Mouse (Mus musculus): ENCODE data around the gene Fgfr2. TPM values are rescaled to one million over a fixed set of nuclear protein-coding genes. Genes with fewer than 3 reads are reported as not detected.

Gene Fgfr2
- polyA plus RNA-seq, 1 experiment from 2014 or later: 104 TPM

- ATAC-seq (ENCODE audit: insufficient read depth, low FRiP score, low read depth): no peak
- H3K36me3 ChIP-seq: no peaks in the 10 kb centered on the region
Observed at GRCm38 (mm10) chr7:130213156-130213555, 2910.0 kb downstream of the Fgfr2 start.

GRCm38 (mm10) chr7:130211411-130211810, 2911.7 kb downstream of the Fgfr2 start:
- no peak overlapping the region for H3K27ac ChIP-seq
- WGBS: 80% methylated on average over 5 of the region's 5 CpGs
- peaks cover 30% of the 10 kb centered on the region; the same call in 1 of the 2 replicates for H3K4me1 ChIP-seq
- H3K4me2 ChIP-seq: no peak overlapping the region
- H3K27me3 ChIP-seq (replicated peaks): no peaks in the 10 kb centered on the region
- no peaks in the 10 kb centered on the region for H3K9me3 ChIP-seq
- ATAC-seq (ENCODE audit: insufficient read depth, low FRiP score, low read depth): no peak
- no peak overlapping the region for H3K9ac ChIP-seq
- no peak overlapping the region for H3K4me3 ChIP-seq (replicated peaks)
- H3K36me3 ChIP-seq: no peaks in the 10 kb centered on the region

More at GRCm38 (mm10) chr7:130213156-130213555, 2910.0 kb downstream of the Fgfr2 start:
- no peak overlapping the region for H3K27ac ChIP-seq
- no peak overlapping the region for H3K4me3 ChIP-seq (replicated peaks)
- no peaks in the 10 kb centered on the region for H3K27me3 ChIP-seq (replicated peaks)
- no peaks in the 10 kb centered on the region for H3K9me3 ChIP-seq
- no peak overlapping the region for H3K4me2 ChIP-seq
- 84% methylated on average over 5 of the region's 5 CpGs for WGBS
- peaks cover 17% of the 10 kb centered on the region; the same call in 1 of the 2 replicates for H3K4me1 ChIP-seq
- H3K9ac ChIP-seq: no peak overlapping the region

- H3K4me2 ChIP-seq: no peak overlapping the region
- no peak overlapping the region for H3K27ac ChIP-seq
- 80% methylated on average over 4 of the region's 4 CpGs for WGBS
Observed at GRCm38 (mm10) chr7:130208601-130209000, 2914.5 kb downstream of the Fgfr2 start.

GRCm38 (mm10) chr7:130206181-130206582, 2917.0 kb downstream of the Fgfr2 start:
- H3K27ac ChIP-seq: peak overlapping the region; percentile 55; the same call in 1 of the 2 replicates
- peaks cover 22% of the 10 kb centered on the region; the same call in 1 of the 2 replicates for H3K4me1 ChIP-seq
- H3K27me3 ChIP-seq (replicated peaks): no peaks in the 10 kb centered on the region
- H3K9me3 ChIP-seq: no peaks in the 10 kb centered on the region
- H3K9ac ChIP-seq: no peak overlapping the region
- WGBS: 23% methylated on average over 6 of the region's 6 CpGs
- no peak overlapping the region for H3K4me2 ChIP-seq
- ATAC-seq (ENCODE audit: insufficient read depth, low FRiP score, low read depth): no peak
- no peaks in the 10 kb centered on the region for H3K36me3 ChIP-seq
- H3K4me3 ChIP-seq (replicated peaks): no peak overlapping the region

More at GRCm38 (mm10) chr7:130208601-130209000, 2914.5 kb downstream of the Fgfr2 start:
- Histone ChIP-seq H3K36me3 (no peaks in the 10 kb centered on the region), H3K9me3 (no peaks in the 10 kb centered on the region), H3K4me3 (replicated peaks) (no peak overlapping the region), H3K9ac (no peak overlapping the region), H3K4me1 (peaks cover 22% of the 10 kb centered on the region; the same call in 1 of the 2 replicates), H3K27me3 (replicated peaks) (no peaks in the 10 kb centered on the region)
- ATAC-seq (ENCODE audit: insufficient read depth, low FRiP score, low read depth): no peak

- H3K4me2 ChIP-seq: no peak overlapping the region
- no peak overlapping the region for H3K4me3 ChIP-seq (replicated peaks)
- no peaks in the 10 kb centered on the region for H3K27me3 ChIP-seq (replicated peaks)
- peak overlapping the region; percentile 55; the same call in 1 of the 2 replicates for H3K27ac ChIP-seq
- ATAC-seq (ENCODE audit: insufficient read depth, low FRiP score, low read depth): no peak
- 0 out of 2 replicates have a peak, but pooled peaks cover 4% of the 10 kb centered on the region for H3K36me3 ChIP-seq
- WGBS: 74% methylated on average over 7 of the region's 7 CpGs
- H3K9me3 ChIP-seq: no peaks in the 10 kb centered on the region
- peaks cover 21% of the 10 kb centered on the region; the same call in 1 of the 2 replicates for H3K4me1 ChIP-seq
- H3K9ac ChIP-seq: no peak overlapping the region
Observed at GRCm38 (mm10) chr7:130205140-130205539, 2918.0 kb downstream of the Fgfr2 start.

GRCm38 (mm10) chr7:130201020-130201419, 2922.1 kb downstream of the Fgfr2 start:
- WGBS: 76% methylated on average over 8 of the region's 8 CpGs
- H3K36me3 ChIP-seq: 0 out of 2 replicates have a peak, but pooled peaks cover 7% of the 10 kb centered on the region
- no peak overlapping the region for H3K9ac ChIP-seq
- ATAC-seq (ENCODE audit: insufficient read depth, low FRiP score, low read depth): no peak
- no peak overlapping the region for H3K4me2 ChIP-seq
- H3K9me3 ChIP-seq: no peaks in the 10 kb centered on the region
- no peak overlapping the region for H3K4me3 ChIP-seq (replicated peaks)
- H3K4me1 ChIP-seq: peaks cover 5% of the 10 kb centered on the region; the same call in 1 of the 2 replicates
- H3K27me3 ChIP-seq (replicated peaks): no peaks in the 10 kb centered on the region
- no peak overlapping the region for H3K27ac ChIP-seq

GRCm38 (mm10) chr7:130199951-130200350, 2923.2 kb downstream of the Fgfr2 start:
- 85% methylated on average over 9 of the region's 9 CpGs for WGBS
- Histone ChIP-seq H3K27ac (no peak overlapping the region), H3K9ac (no peak overlapping the region), H3K27me3 (replicated peaks) (no peaks in the 10 kb centered on the region), H3K4me1 (peaks cover 5% of the 10 kb centered on the region; the same call in 1 of the 2 replicates), H3K9me3 (no peaks in the 10 kb centered on the region), H3K4me3 (replicated peaks) (no peak overlapping the region), H3K4me2 (no peak overlapping the region), H3K36me3 (0 out of 2 replicates have a peak, but pooled peaks cover 7% of the 10 kb centered on the region)
- ATAC-seq (ENCODE audit: insufficient read depth, low FRiP score, low read depth): no peak

- Histone ChIP-seq H3K27me3 (replicated peaks) (no peaks in the 10 kb centered on the region), H3K4me1 (peaks cover 5% of the 10 kb centered on the region; the same call in 1 of the 2 replicates), H3K4me3 (replicated peaks) (no peak overlapping the region), H3K4me2 (no peak overlapping the region), H3K9ac (no peak overlapping the region), H3K36me3 (0 out of 2 replicates have a peak, but pooled peaks cover 7% of the 10 kb centered on the region), H3K27ac (no peak overlapping the region), H3K9me3 (no peaks in the 10 kb centered on the region)
- 63% methylated on average over 5 of the region's 5 CpGs for WGBS
- ATAC-seq (ENCODE audit: insufficient read depth, low FRiP score, low read depth): no peak
Observed at GRCm38 (mm10) chr7:130199317-130199716, 2923.8 kb downstream of the Fgfr2 start.

- no peak overlapping the region for H3K4me3 ChIP-seq (replicated peaks)
- no peaks in the 10 kb centered on the region for H3K9me3 ChIP-seq
- ATAC-seq (ENCODE audit: insufficient read depth, low FRiP score, low read depth): no peak
- 0 out of 2 replicates have a peak, but pooled peaks cover 3% of the 10 kb centered on the region for H3K36me3 ChIP-seq
- H3K4me2 ChIP-seq: no peak overlapping the region
- H3K27me3 ChIP-seq (replicated peaks): no peaks in the 10 kb centered on the region
- H3K27ac ChIP-seq: no peak overlapping the region
- H3K9ac ChIP-seq: no peak overlapping the region
- WGBS: 69% methylated on average over 2 of the region's 2 CpGs
- H3K4me1 ChIP-seq: peaks cover 10% of the 10 kb centered on the region
Observed at GRCm38 (mm10) chr7:130195081-130195480, 2928.1 kb downstream of the Fgfr2 start.

- 38% methylated on average over 15 of the region's 15 CpGs for WGBS
- H3K4me2 ChIP-seq: no peak overlapping the region
- H3K36me3 ChIP-seq: peaks cover 14% of the 10 kb centered on the region
Observed at GRCm38 (mm10) chr7:130190329-130190975, 2932.7 kb downstream of the Fgfr2 start.

GRCm38 (mm10) chr7:130189901-130190300, 2933.2 kb downstream of the Fgfr2 start:
- Histone ChIP-seq H3K4me1 (peaks cover 10% of the 10 kb centered on the region; the same call in 1 of the 2 replicates), H3K36me3 (peaks cover 17% of the 10 kb centered on the region), H3K9me3 (no peaks in the 10 kb centered on the region), H3K4me3 (replicated peaks) (no peak overlapping the region), H3K9ac (no peak overlapping the region), H3K27ac (no peak overlapping the region), H3K27me3 (replicated peaks) (no peaks in the 10 kb centered on the region), H3K4me2 (no peak overlapping the region)
- WGBS: 76% methylated on average over 4 of the region's 4 CpGs
- ATAC-seq (ENCODE audit: insufficient read depth, low FRiP score, low read depth): no peak

More at GRCm38 (mm10) chr7:130190329-130190975, 2932.7 kb downstream of the Fgfr2 start:
- H3K4me3 ChIP-seq (replicated peaks): no peak overlapping the region
- no peaks in the 10 kb centered on the region for H3K9me3 ChIP-seq
- no peak overlapping the region for H3K9ac ChIP-seq
- peaks cover 10% of the 10 kb centered on the region; the same call in 1 of the 2 replicates for H3K4me1 ChIP-seq
- H3K27me3 ChIP-seq (replicated peaks): no peaks in the 10 kb centered on the region
- no peak for ATAC-seq (ENCODE audit: insufficient read depth, low FRiP score, low read depth)
- H3K27ac ChIP-seq: 0 out of 2 replicates have a peak overlapping the region, but pooled peaks have one; percentile 4

- H3K27ac ChIP-seq: no peak overlapping the region
- peaks cover 32% of the 10 kb centered on the region for H3K36me3 ChIP-seq
- no peak for ATAC-seq (ENCODE audit: insufficient read depth, low FRiP score, low read depth)
- no peak overlapping the region for H3K4me3 ChIP-seq (replicated peaks)
- H3K9me3 ChIP-seq: no peaks in the 10 kb centered on the region
- 85% methylated on average over 2 of the region's 2 CpGs for WGBS
- H3K9ac ChIP-seq: no peak overlapping the region
- H3K27me3 ChIP-seq (replicated peaks): no peaks in the 10 kb centered on the region
- peaks cover 10% of the 10 kb centered on the region; the same call in 1 of the 2 replicates for H3K4me1 ChIP-seq
- H3K4me2 ChIP-seq: no peak overlapping the region
Observed at GRCm38 (mm10) chr7:130188108-130188507, 2935.0 kb downstream of the Fgfr2 start.
